Mouse (Mus musculus) erythroblast, adult 5-6 weeks (primary cell): Measurements from ENCODE around the gene Mnat1. TPM values are rescaled to one million over a fixed set of nuclear protein-coding genes. Genes with fewer than 3 reads are reported as not detected.
"Not testable (repeated sequence)": the region's sequence is repeated elsewhere in the genome, so short reads cannot be mapped to it uniquely, and the experiment has no call there.

Source experiments
- ATAC-seq: replicated peaks from 2 replicates; pipeline ENCODE4 v1.8.0; 2016; ENCODE audit warnings: moderate number of reproducible peaks, mild to moderate bottlenecking, moderate TSS enrichment, inconsistent platforms; ENCODE audit not compliant: poor library complexity, low FRiP score, severe bottlenecking
- total RNA-seq, 2 experiments: library from RNA; stranded (forward) in 1 of 2; stranded (reverse) in 1 of 2; fragments of 150-400 nt in 1 of 2; fragments of 200-764, 138-1000 nt in 1 of 2; gene quantifications; 2 replicates each; pipeline versions ENCODE4 v1.2.3 to v1.2.4; 2015 to 2017; ENCODE audit warnings: low replicate concordance in 2 of 2

The Mnat1 gene
- total RNA-seq, 2 experiments from 2014 or later: 3.9 to 7.7 TPM

GRCm38 (mm10) chr12:73125250-73125649, 1.7 kb downstream of the Mnat1 start:
- ATAC-seq: no peak

- no peak for ATAC-seq
Measured at GRCm38 (mm10) chr12:73140732-73141131, 17.2 kb downstream of the Mnat1 start.

DNA sequence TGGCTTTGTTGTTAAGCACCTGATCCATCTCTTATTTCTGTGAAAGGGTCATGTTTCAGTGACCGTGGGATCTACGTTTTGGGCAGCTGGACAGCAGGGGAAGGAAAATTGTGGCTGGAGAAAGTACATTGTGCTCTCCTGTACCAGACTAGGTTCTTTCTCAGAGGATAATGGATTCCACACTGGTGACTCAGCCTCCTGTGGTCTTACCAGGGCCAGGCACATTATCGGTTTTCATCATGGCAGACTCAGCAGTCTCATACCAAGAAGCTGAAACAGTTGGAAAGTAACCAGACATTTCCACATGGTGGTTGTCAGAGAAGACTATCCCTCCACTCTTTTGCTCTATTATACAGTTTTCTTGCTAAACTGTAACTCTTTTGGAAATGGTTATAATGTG, 23.7 kb downstream of the Mnat1 start:
- ATAC-seq: no peak

DNA sequence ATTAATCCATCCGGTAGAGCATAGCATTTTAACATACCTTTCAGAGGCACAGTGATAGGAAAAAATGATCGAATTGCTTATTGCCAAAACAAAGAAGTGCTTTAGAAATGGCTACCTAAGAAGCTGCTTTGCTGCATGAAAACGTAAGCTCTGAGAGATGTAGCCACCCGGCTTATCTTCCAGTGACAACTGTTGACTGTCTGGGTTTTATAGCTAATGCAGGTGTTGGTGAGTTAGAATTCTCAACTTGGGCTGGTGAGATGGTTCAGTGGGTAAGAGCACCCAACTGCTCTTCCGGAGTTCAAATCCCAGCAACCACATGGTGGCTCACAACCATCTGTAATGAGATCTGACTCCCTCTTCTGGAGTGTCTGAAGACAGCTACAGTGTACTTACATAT, 27.5 kb downstream of the Mnat1 start:
- ATAC-seq: not testable (repeated sequence)

- no peak for ATAC-seq
Measured at GRCm38 (mm10) chr12:73154150-73154549, 30.6 kb downstream of the Mnat1 start.

- no peak for ATAC-seq
Measured at GRCm38 (mm10) chr12:73160341-73160740, 36.8 kb downstream of the Mnat1 start.

DNA sequence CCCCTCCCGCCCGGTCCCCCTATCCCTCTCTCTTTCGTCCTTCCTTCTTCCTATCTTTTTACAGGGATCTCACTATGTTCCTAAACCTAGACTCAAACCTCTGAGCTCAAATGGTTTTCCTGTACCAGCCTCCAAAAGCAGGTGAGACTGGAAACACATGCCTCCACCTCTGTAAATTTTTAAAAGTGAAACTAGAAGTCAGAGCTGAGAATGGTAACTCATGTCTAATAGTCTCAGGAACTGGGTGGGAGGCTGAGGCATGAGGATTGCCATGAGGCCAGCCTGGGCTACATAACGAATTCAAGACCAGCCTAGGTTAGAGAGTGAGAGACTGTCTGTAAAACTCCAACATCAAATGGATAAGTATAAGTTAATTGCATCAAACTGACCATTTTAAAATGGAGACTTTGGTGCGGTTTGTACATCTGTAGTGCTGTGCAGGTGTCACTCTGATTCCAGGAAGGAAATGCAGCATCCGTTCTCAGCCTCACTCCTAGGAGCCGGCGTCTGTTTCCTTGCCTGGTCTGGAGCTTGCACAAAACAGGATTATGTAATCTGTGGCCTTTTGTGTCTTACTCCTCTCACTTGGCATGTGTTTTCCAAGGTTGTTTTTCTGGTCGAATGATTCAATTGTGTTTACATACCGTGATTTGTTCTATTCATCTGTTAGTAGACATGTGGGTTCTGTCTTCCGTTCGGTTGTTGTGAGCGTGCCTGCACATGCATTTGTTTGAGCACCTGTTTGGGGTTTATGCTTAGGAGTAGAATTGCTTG, 39.1 kb downstream of the Mnat1 start:
- ATAC-seq: no peak

GRCm38 (mm10) chr12:73170794-73171193, 47.3 kb downstream of the Mnat1 start:
- ATAC-seq: no peak

DNA sequence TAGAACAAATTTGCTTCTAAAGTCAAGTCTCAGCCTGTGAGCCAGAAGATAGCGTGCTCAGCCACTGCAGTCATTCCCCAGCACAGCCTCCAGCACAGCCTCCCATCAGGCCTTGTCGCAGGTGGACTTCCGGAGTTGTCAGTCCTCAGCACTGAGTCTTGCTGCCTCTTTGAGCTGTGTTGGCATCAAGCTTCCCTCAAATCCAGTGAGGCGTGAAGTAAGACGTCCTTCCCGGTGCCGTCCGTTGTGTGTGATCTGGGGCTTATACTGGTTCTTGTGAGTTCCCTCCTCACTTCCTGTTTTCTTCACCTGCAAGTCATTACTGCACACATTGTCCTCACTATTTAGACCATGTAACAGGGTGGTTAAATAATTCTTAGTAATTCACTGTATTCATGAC, 60.4 kb downstream of the Mnat1 start:
- ATAC-seq: no peak

GRCm38 (mm10) chr12:73197363-73197762, 73.8 kb downstream of the Mnat1 start:
- no peak for ATAC-seq

DNA sequence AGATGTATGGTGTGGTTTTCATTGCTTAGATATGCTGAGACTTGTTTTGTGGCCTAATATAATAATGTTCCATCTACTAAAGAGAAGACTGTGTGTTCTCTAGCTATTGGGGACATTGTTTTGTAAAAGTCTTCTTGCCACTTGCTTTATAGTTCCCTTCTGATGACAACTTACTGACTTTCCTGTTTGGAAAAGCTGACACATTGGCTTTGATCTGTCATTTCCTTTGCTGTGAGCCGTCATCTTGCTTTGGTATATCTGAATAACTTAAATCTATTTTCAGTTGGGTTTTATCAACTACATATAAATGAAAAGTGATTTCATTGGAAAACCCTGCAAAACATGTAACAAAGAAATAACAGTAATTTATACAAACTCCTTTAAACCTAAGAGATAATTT, 74.9 kb downstream of the Mnat1 start:
- no peak for ATAC-seq

DNA sequence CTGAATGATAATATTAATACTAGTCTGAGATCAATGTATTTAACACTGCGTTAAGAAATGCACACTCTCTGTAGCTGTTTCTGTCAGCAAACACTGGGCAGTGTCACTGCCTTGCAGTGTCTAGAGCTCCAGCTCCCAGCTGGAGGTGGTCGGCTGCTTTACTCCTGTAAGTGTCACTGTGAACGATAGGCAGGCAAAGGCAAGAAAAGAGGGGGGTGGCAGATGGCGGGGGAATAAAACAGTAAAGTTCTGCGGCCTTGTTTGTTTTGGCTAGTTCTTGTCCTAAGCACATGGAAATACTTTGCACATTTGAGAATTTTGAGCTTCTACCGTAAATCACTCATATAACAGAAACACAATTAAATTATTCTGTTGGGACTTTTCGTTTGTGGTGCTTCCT, 75.9 kb downstream of the Mnat1 start:
- no peak for ATAC-seq

DNA sequence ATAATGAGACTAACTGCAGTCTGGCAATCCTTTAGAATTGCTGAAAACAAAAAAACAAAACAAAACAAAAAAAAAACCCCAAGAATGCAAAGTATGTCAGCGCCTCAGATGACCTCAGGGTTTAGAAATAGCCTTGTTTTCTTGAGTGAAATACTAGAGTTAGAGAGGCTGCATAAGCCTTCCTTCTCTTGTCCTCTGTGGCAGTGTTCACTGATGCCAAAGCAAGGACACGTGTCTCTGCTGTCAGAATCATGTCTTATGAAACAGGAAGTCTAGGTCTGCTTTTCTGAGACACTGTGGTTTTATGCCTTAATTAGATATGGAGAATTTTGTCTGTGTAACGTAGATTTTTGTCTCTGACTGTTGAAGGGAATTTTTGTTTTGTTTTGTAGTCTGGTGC, 78.1 kb downstream of the Mnat1 start:
- no peak for ATAC-seq

GRCm38 (mm10) chr12:73205710-73206649, 82.5 kb downstream of the Mnat1 start:
- no peak for ATAC-seq

- no peak for ATAC-seq
Measured at GRCm38 (mm10) chr12:73207008-73207407, 83.5 kb downstream of the Mnat1 start.

DNA sequence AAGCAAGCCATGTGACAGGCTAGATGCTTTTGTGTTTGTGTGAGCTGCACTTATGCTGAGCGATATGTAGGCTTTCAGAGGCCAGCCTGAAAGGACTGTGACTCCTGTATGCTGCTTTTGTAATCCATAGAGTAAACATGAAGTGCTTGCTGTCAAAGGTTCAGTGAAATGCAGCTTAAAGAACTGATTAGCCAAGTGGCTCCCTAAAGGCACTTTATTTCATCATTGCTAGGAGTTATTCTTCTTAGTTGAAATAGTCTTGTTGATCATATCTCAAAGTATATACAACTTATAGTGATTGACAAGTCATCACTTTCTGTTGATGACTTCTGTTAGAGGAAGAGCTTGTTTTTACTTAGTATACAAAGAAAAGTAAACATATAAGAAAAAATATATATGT, 83.9 kb downstream of the Mnat1 start:
- no peak for ATAC-seq

DNA sequence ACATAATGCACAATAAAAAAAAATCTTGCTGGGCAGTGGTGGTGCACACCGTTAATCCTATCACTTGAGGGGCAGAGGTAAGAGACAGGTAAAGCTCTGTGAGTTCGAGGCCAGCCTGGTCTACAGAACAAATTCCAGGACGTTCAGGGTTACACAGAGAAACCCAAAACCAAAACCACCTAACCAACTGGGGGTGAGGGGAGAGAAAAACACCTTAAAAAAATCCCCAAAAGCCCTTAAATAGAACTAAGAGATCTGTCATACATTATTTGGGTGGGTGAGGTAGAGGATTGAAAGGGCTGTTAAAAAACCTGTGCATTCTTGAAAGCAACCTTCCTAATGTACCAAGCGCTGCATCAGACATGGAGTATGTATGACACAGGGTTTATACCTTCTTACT, 85.0 kb downstream of the Mnat1 start:
- ATAC-seq: no peak

- ATAC-seq: no peak
Measured at GRCm38 (mm10) chr12:73209117-73209516, 85.6 kb downstream of the Mnat1 start.

DNA sequence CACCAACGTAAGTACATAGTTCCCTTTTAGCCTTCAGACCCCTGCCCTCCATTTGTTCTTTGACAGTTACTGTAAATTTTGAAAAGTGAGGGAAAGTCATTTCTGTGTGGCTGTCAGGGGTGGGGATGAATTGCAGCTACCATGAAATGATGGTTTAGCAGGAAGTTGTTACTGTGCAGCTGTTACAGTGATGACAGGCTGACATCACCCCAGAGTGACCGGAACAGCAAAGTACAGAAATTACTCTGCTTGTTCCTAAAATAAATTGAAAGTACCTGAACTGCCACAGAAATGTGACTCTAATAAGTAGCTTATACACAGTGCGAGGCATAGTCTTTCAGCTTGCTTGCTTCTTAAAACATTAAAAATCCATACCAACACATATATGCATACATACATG, 86.9 kb downstream of the Mnat1 start:
- ATAC-seq: no peak

GRCm38 (mm10) chr12:73215773-73216172, 92.3 kb downstream of the Mnat1 start:
- no peak for ATAC-seq

- ATAC-seq: no peak
Measured at GRCm38 (mm10) chr12:73218632-73219031, 95.1 kb downstream of the Mnat1 start.
